Mouse (Mus musculus) CD4-positive, CD25-positive, alpha-beta regulatory T cell, adult 9 weeks (primary cell): ENCODE measurements around the gene Kctd5. TPM values are rescaled to one million over a fixed set of nuclear protein-coding genes. Genes with fewer than 3 reads are reported as not detected.

Experiments used
- polyA plus RNA-seq: library from polyadenylated mRNA; unstranded; fragments of 100-300 nt; shearing (Covaris generic); gene quantifications from one replicate; pipeline ENCODE4 v1.2.1, GENCODE M21; 2017

Kctd5 gene
- 6.9 TPM for polyA plus RNA-seq

DNA sequence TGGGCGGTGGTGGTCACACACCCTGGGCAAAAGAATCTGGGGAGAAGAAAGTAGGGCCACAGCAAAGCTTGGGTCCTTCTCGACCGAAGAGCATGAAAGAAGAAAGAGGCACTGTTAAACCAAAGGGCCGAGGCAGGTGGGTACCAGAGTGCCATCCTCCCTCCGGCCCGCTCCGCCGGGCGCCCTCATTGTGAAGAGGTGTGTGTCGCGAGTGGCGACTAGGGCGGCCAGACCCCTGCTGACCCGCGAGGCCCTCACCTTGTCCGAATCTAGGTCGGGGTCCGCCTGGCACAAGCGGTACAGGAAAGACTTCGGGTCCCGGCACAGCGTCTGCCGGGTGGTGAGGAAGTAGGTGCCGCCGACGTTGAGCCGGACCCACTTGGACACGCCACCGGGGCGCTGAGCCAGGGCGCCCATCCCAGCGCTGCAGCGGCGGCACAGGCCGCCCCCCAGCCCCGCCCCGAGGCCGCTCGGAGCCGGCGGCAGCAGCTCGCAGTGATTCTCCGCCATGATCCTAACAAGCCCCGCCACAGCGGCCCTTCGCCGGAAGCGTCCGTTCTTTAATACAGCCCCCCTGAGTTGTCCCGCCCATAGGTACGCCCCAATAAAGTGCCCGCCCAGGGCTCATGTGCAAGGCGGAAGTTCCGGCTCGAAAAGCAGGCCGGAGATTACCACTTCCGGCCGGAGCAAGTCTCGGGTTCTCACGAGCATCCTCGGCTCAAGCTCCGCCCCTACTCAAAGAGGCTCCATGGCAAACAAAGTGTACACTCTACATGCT, at the start of gene Kctd5:
TSS of gene Kctd5 (minus strand) at position 567 of the 778 bp plus-strand sequence.

GRCm38 (mm10) chr17:24037844-24038243, 35.4 kb downstream of the Kctd5 start, which contains the start of gene Prss27:
Prss27 (plus strand) TSS chr17:24038144.

DNA sequence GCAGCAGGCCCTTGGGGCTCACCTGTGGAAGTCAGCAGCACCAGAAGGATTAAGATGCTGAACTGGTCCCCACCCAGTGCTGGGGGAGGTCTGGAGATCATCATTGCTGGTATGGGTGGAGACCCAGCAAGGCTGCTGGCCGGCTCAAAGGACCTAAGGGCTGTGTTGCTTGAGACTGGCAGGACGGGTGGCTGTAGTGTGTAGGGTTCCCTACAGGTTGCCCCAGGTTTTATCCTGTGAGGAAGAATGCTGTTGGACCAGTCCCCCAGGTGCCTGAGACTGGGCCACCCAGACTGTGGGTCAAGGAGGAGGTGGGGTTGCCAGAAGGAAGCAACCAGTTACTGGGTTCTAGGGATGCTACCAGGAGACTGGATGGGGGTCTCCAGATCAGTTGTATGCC, 75.4 kb downstream of the Kctd5 start, which contains the start of gene Prss22:
TSS of gene Prss22 (minus strand) at position 200 of the 400 bp plus-strand sequence.

Other genes with a start within 250 kb of the Kctd5 start
- 746 TPM for gene Elob, start 244.3 kb downstream of the Kctd5 start, polyA plus RNA-seq
- 1.2 TPM for gene Prss33, start 237.4 kb downstream of the Kctd5 start, polyA plus RNA-seq
- gene Prss32, start 229.6 kb downstream of the Kctd5 start, polyA plus RNA-seq: not detected
- 5.4 TPM for gene Prss41, start 229.3 kb downstream of the Kctd5 start, polyA plus RNA-seq
- gene Prss21, start 205.4 kb downstream of the Kctd5 start, polyA plus RNA-seq: not detected
- not detected for gene Dcpp1, start 192.6 kb downstream of the Kctd5 start, polyA plus RNA-seq
- not detected for gene Dcpp2, start 192.6 kb downstream of the Kctd5 start, polyA plus RNA-seq
- not detected for gene Dcpp3, start 156.0 kb downstream of the Kctd5 start, polyA plus RNA-seq
- gene Sbp, start 131.8 kb downstream of the Kctd5 start, polyA plus RNA-seq: not detected
- gene Sbpl, start 118.2 kb downstream of the Kctd5 start, polyA plus RNA-seq: not detected
- 0.25 TPM for gene Prss30, start 92.9 kb downstream of the Kctd5 start, polyA plus RNA-seq
- not detected for gene Prss22, start 75.4 kb downstream of the Kctd5 start, polyA plus RNA-seq
- gene Prss27, start 35.3 kb downstream of the Kctd5 start, polyA plus RNA-seq: 0.58 TPM
- 51.6 TPM for gene Pdpk1, start 77.4 kb upstream of the Kctd5 start, polyA plus RNA-seq
- 40.0 TPM for gene Amdhd2, start 90.3 kb upstream of the Kctd5 start, polyA plus RNA-seq
- gene Atp6v0c, start 96.2 kb upstream of the Kctd5 start, polyA plus RNA-seq: 381 TPM
- gene Tbc1d24, start 132.1 kb upstream of the Kctd5 start, polyA plus RNA-seq: 0.71 TPM
- gene Ntn3, start 136.0 kb upstream of the Kctd5 start, polyA plus RNA-seq: not detected
- gene Tedc2, start 147.4 kb upstream of the Kctd5 start, polyA plus RNA-seq: 7.7 TPM
- 3.4 TPM for gene Ccnf, start 178.0 kb upstream of the Kctd5 start, polyA plus RNA-seq